Mouse (Mus musculus) E14TG2a.4 (cell line): ENCODE measurements around the gene Mypn.

Experiments
- H3K27me3 ChIP-seq: 2 replicates; pipeline ENCODE4 v1.6.1; 2014; ENCODE audit warnings: low read length, control low read depth; ENCODE audit not compliant: insufficient read depth
- H3K36me3 ChIP-seq: 2 replicates; pipeline ENCODE4 v1.6.1; 2014; ENCODE audit warnings: low read length, control low read depth; ENCODE audit not compliant: insufficient read depth
- H3K4me1 ChIP-seq: replicated peaks from 2 replicates; pipeline ENCODE4 v1.6.1; 2014; ENCODE audit warnings: low read depth, low read length, control low read depth
- H3K4me3 ChIP-seq: replicated peaks from 2 replicates; pipeline ENCODE4 v1.5.1; 2014; ENCODE audit warnings: mild to moderate bottlenecking, low read length
- H3K9me3 ChIP-seq: 2 replicates; pipeline ENCODE4 v1.6.1; 2014; ENCODE audit warnings: low read length, control low read depth
- CTCF ChIP-seq: conservative IDR thresholded peaks from 2 replicates; pipeline ENCODE4 v1.5.1; 2014; ENCODE audit warnings: low read length
- NANOG ChIP-seq: IDR thresholded peaks from 2 replicates; pipeline ENCODE4 v1.6.1; 2014; ENCODE audit warnings: borderline replicate concordance, low read length, mixed read lengths
- POU5F1 ChIP-seq: IDR thresholded peaks from 2 replicates; pipeline ENCODE4 v1.6.1; 2014; ENCODE audit warnings: low read length, borderline replicate concordance

Gene Mypn

DNA sequence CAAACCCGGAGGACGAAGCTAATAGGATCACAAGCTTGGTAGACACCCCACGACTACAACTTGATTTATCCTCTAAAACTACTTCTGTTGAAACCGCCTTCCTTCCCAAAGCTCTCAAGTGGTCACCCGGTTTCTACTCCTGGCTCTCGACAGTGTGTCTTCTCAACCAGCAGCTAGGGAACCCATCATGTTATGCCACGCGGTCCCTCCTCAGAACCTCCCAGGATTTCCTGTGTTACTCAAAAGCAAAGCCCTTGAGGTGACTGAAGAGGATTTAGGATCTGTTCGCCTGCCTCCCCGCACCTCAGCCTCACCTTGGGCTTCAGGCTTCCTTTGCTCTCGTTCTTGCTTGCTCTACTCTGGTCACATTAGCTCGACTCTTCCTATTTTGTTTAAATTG, 35.6 kb downstream of the Mypn start:
- no peaks in the 10 kb centered on the region for H3K36me3 ChIP-seq
- no peaks in the 10 kb centered on the region for H3K9me3 ChIP-seq
- TF ChIP-seq CTCF (no peak), NANOG (no peak)
- H3K27me3 ChIP-seq, result no peaks in the 10 kb centered on the region
- H3K4me1 ChIP-seq, result peaks cover 59% of the 10 kb centered on the region
- no peak overlapping the region for H3K4me3 ChIP-seq

DNA sequence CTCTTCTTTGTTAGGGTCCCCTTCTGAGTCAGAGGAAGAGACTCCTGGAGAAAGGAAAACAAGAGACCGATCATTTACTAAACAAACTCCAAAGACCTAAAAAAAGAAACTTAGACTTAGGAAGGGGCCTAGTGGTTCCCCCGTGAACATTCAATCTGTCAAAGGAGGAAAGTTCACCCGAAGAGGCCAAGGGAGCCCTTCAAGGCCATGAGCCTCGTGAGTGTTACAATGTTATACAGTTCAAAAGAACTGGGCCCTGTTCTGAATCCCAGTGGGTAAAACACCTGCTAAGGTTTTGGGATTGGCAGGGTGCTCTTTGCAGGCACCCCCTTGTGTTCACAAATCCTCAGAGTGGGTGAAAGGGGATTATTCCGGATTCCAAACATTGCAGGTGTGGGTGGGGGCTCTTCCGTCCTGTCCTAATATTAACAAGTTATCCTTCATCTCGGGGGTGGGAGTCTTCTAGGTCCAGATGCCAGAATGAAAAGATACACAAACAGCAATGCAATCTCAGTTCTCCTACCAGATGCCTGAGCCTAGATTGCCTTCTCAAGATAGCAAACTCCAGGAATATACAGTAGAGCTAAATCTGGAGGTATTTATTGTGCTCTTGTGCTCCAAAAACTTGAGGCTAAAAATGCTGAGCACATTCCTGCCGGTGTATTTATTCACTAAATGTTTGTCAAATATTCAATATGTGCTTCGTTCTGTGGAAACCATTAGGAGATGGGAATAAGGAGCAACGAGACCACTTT, 36.3 kb downstream of the Mypn start:
- H3K4me3 ChIP-seq, result no peak overlapping the region
- no peaks in the 10 kb centered on the region for H3K27me3 ChIP-seq
- H3K4me1 ChIP-seq, result peaks cover 53% of the 10 kb centered on the region
- no peaks in the 10 kb centered on the region for H3K9me3 ChIP-seq
- no peak for TF ChIP-seq NANOG
- TF ChIP-seq CTCF, result no peak
- TF ChIP-seq POU5F1, result no peak
- H3K36me3 ChIP-seq, result no peaks in the 10 kb centered on the region

DNA sequence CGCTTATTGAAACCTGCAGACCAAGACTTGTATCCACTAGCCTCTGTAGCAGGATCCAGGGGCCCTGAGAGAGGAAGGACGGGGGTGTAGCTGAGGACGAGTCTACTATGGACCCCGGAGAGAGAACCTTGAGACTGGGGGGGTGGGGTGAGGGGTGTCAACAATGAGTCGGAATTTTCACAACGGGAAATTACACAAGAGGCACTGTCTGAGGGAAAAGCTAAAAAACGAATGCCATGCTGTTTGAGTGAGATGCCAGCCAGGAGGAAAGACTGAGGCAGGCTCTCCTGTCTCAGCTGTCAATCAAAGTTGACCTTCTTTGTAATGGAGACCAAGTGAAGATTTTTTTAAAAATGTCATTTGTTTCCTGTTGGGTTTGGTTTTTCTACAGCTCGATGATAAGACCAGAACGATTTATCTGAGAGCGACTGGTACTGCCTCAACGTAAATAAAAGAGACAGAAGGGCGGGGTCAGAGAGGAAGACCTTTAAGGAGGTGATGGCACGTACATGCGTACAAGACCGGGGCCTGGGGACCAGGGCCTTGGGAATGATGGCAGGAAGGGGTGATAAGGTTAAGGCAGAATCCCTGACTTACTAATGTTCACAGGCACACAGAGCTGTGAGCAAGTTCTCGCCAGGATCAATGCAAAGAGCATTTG, 37.9 kb downstream of the Mypn start:
- peaks cover 43% of the 10 kb centered on the region for H3K4me1 ChIP-seq
- TF ChIP-seq CTCF, result no peak
- TF ChIP-seq POU5F1, result no peak
- TF ChIP-seq NANOG, result no peak
- H3K4me3 ChIP-seq, result peak overlapping the region; percentile 55
- no peaks in the 10 kb centered on the region for H3K27me3 ChIP-seq
- H3K9me3 ChIP-seq, result no peaks in the 10 kb centered on the region
- H3K36me3 ChIP-seq, result no peaks in the 10 kb centered on the region

DNA sequence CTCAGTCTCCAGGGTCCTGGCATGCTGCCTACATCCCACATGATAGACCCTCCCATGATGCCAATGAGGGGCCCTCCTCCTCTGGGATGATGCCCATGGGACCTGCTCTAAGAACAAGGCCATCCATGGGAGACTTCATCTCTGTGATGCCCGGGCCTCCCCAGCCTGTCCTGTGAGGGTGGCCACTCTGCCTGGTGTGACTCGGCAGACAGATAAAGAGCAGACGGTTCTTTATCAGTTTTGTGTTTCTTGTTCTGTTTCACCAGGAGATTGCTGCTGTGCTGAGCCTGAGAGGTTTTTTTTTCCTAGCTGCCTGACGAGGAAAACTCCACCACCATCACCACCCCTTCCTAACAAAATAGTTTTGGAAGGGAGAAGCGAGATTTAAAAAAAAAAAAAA, 42.5 kb downstream of the Mypn start:
- H3K9me3 ChIP-seq, result no peaks in the 10 kb centered on the region
- TF ChIP-seq CTCF (no peak), NANOG (no peak), POU5F1 (no peak)
- peaks cover 36% of the 10 kb centered on the region for H3K4me1 ChIP-seq
- H3K36me3 ChIP-seq, result no peaks in the 10 kb centered on the region
- H3K27me3 ChIP-seq, result no peaks in the 10 kb centered on the region
- H3K4me3 ChIP-seq, result peak overlapping the region; percentile 41

DNA sequence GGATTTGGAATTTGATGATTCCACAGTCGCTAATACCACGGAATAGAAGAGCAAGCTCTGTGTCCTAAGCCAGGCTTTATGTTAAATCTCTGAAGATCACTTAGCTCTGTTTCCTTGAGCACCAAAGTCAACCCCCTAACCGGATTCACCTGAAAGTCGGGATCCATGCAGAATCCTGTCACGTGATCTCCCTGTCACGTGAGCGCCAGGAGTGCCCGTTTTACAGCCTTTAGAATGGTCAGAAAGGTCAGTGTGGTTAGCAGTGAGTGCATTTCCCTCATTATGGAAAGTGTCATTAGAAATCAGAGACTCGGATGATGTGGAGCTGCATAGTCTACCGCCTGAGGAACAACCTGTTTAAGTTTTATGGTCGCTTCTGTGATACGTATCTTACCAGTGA, 43.1 kb downstream of the Mypn start:
- peak overlapping the region; percentile 41 for H3K4me3 ChIP-seq
- TF ChIP-seq POU5F1 (no peak), CTCF (no peak), NANOG (no peak)
- no peaks in the 10 kb centered on the region for H3K27me3 ChIP-seq
- no peaks in the 10 kb centered on the region for H3K36me3 ChIP-seq
- H3K4me1 ChIP-seq, result peaks cover 31% of the 10 kb centered on the region
- no peaks in the 10 kb centered on the region for H3K9me3 ChIP-seq

DNA sequence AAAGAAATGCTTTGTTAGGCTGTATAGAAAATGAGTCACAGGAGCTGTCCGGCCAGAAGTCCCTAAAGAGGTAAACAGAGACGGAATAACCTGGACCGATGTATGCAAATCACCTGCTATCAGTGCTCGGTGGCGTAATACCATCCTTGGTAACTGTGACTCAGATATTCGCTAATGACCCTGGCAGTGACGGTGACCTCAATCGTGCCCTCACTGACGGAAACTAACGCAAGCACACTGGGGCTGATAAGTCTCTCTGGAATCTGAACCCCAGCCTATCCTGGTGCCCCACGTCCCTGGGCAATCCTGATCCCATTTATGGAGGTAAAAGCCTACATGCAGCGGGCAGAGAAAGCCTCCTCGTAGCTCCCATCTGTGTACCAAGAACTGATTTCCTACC, 45.6 kb downstream of the Mypn start:
- Histone ChIP-seq H3K27me3 (no peaks in the 10 kb centered on the region), H3K36me3 (no peaks in the 10 kb centered on the region), H3K9me3 (no peaks in the 10 kb centered on the region), H3K4me1 (peaks cover 22% of the 10 kb centered on the region), H3K4me3 (no peak overlapping the region)
- TF ChIP-seq CTCF (no peak), POU5F1 (no peak), NANOG (no peak)

DNA sequence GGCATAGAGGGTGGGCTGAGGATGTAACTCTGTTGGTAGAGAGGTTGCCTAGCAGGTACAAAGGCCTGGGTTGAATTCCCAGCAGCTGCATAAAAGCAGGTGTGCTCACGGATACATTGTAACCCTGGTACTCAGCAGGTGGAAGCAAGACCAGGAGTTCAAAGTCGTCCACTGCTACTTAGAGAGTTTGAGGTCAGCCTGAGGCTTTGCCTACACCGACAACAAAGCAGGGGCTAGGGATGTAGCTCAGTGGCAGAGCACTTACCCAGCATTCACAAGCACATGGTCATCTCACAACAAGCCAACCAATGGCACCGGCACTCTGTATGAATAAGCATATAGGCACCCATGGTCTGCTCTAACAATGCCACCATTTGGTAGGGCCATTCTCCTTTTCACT, 46.3 kb downstream of the Mypn start:
- H3K36me3 ChIP-seq, result no peaks in the 10 kb centered on the region
- TF ChIP-seq POU5F1, result no peak
- no peak for TF ChIP-seq CTCF
- no peak for TF ChIP-seq NANOG
- H3K4me1 ChIP-seq, result peaks cover 22% of the 10 kb centered on the region
- H3K9me3 ChIP-seq, result no peaks in the 10 kb centered on the region
- no peak overlapping the region for H3K4me3 ChIP-seq
- H3K27me3 ChIP-seq, result no peaks in the 10 kb centered on the region

DNA sequence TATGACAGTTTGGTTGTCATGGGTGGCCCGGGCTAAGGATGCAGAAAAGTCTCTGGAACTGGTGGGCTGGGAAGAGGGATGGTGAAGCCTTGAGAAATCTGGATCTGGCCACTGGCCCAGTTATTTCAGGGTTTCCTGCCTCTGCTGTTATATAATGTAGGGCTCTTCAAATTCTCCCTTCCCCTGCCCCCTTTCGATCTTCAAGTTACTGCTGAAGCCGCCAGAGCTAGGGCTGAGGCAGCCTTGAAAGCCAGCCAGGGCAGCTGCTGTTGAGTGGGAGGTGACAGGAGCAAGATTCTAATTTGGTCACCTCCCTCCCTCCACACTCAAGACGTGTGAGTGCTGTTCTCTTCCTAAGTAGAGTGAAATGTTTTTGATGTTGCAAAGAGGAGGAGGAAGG, 46.8 kb downstream of the Mypn start:
- Histone ChIP-seq H3K36me3 (no peaks in the 10 kb centered on the region), H3K4me3 (no peak overlapping the region), H3K9me3 (no peaks in the 10 kb centered on the region), H3K27me3 (no peaks in the 10 kb centered on the region), H3K4me1 (peaks cover 22% of the 10 kb centered on the region)
- TF ChIP-seq POU5F1 (no peak), CTCF (no peak), NANOG (no peak)
